Mouse (Mus musculus): ENCODE results near the gene Ugt1a8.
A peak's percentile ranks its signal among the peaks of the same experiment; 100 is the strongest.

Ugt1a8 gene

GRCm38 (mm10) chr1:88260114-88260513 is 172.5 kb downstream of the Ugt1a8 start:
- DNase-seq (ENCODE audit: low spot score) = peak; percentile 72

GRCm38 (mm10) chr1:88260604-88261377 is 173.2 kb downstream of the Ugt1a8 start:
- DNase-seq (ENCODE audit: low spot score) = no peak

- DNase-seq (ENCODE audit: low spot score) = no peak
Measured at GRCm38 (mm10) chr1:88261706-88262105, 174.1 kb downstream of the Ugt1a8 start.

- peak; percentile 99 for DNase-seq (ENCODE audit: low spot score)
Measured at GRCm38 (mm10) chr1:88262255-88262654, 174.6 kb downstream of the Ugt1a8 start.

DNA sequence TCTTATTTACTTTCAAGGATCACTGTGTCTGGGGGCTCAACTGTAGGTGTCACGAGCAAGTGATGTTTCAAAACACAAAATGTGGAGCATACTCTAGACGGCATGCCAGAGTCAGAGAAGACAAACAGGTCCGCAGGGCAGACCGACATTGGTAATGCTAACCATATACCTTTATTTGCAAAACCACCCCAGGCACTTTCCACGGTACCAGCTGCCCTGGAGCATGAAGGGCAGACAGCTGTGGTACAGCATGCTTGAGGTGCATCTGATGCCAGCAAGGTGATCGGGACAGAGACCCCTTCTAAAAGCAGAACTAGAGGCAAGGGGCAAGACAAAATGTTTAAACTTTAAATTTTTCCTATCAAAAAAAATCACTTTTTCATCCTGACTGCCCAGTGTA is 175.3 kb downstream of the Ugt1a8 start:
- no peak for DNase-seq (ENCODE audit: low spot score)

DNA sequence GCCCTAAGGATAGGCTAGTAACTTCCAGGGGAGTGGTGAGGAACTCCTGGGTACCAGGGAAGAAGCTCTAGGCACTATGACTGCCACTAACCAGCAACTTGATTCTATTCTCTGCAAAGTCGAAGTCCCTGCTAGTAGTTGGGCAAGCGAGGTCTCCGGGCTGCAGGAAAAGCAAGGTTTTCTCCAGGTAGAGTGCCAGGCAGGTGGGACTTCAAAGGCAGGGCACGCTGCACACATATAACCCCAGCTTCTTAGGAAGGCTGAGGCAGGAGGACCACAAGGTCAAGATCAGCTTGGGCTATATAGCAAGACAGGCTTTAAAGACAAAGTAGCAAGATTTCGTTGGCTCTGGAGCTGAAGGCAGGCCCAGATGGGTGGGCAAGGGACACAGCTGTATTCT is 176.2 kb downstream of the Ugt1a8 start:
- no peak for DNase-seq (ENCODE audit: low spot score)

DNA sequence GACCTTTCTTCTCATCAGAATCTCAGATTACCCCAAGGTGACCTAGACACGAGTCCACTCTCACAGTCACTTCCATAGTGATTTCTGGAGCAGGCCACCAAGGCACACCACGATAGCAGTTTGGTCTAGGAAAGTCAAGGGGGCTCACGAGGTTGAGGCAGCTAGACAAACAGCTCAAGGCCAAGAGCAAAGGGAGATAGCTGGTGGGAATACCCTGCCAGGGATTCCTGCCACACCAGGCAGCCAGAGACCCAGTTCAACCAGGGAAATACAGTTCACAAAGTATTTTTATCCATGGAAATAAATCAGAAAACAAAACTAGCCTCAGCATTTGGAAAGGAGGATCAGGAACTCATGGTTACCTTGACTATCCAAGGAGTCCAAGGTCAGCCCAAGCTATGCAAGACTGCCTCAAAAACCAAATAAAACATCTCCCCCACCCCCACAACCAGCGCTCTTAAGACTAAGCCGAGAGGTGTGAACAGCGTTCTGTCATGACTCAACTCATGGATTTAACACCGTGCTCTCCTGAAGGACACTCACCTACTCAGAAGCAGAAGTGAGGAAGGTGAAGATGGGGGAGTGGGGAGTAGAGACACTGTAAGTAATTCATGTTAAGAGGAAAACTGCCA is 176.7 kb downstream of the Ugt1a8 start:
- DNase-seq (ENCODE audit: low spot score) = no peak

GRCm38 (mm10) chr1:88264869-88265240 is 177.2 kb downstream of the Ugt1a8 start:
- DNase-seq (ENCODE audit: low spot score) = no peak

GRCm38 (mm10) chr1:88266123-88266522 is 178.5 kb downstream of the Ugt1a8 start:
- DNase-seq (ENCODE audit: low spot score) = no peak

DNA sequence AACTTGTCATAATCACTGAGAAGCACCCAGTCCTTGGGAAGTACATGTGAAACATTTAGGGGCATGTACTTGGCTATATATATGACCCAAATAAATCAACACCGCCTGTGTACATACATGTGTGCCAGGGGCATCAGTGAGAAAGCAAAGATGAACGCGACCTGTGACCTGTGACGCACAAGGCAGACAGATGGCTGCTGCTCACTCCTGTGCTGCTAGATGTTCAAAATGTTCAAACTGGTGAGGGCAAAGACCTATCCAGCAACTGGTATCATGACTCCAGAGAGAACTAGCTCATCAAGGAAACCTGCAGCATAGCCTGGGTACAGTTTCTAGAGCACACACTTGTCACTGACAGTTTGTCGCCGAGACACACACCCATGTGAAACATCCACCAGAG is 179.9 kb downstream of the Ugt1a8 start:
- no peak for DNase-seq (ENCODE audit: low spot score)

- DNase-seq (ENCODE audit: low spot score) = no peak
Measured at GRCm38 (mm10) chr1:88268070-88268469, 180.5 kb downstream of the Ugt1a8 start.
